1 mouse cellular context compared by ENCODE assay signal in the genomic region with DNA sequence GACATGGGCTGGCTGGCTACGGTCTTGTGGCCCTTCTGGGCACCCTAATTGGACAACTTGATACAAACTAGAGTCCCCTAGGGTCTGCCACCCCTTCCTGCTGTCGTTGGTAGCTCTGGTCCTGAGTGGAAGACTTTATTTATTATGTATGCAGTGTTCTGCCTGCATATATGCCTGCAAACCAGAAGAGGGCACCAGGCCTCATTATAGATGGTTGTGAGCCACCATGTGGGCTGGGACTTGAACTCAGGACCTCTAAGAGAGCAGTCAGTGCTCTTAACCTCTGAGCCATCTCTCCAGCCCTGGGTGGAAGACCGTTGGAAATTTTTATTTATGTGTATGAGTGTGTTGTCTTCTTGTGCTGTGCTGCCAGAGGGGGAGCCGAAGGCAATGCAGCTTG.
TF ChIP-seq lines count a peak whose summit lies in the region.

No protein-coding gene starts in this region.

TF ChIP-seq in C2C12, 6 proteins besides CTCF, POLR2A, EP300 and RAD21:
- TF ChIP-seq USF1 (IDR thresholded peaks at IDR 0.05; ENCODE audit: low read depth) (no peak), MAX (IDR thresholded peaks at IDR 0.05) (no peak), CEBPB (IDR thresholded peaks at IDR 0.05; ENCODE audit: low read depth) (no peak), FOSL1 (IDR thresholded peaks at IDR 0.05; ENCODE audit: insufficient read depth, low read length, poor library complexity, severe bottlenecking) (no peak), MYOD1 (IDR thresholded peaks at IDR 0.05; ENCODE audit: control insufficient read depth, insufficient read length, low read depth) (no peak), MYOG (IDR thresholded peaks at IDR 0.05; ENCODE audit: control insufficient read depth, extremely low read depth, insufficient read length) (no peak)
